Mouse (Mus musculus) heart, postnatal 14 days (tissue): ENCODE results near the gene Slc6a21. TPM values are rescaled to one million over a fixed set of nuclear protein-coding genes. Genes with fewer than 3 reads are reported as not detected.

Experiments used
- DNase-seq, 2 experiments: peaks; one replicate each; pipeline ENCODE4 v3.0.0; 2021 to 2022
- intact Hi-C: fragments of 180-260 bp; cut with DNase I; formaldehyde crosslinking; loops from one replicate; pipeline ENCODE4 v1.15.1; 2025
- long read RNA-seq, 2 experiments: library from polyadenylated mRNA; stranded (forward); transcript quantifications; one replicate each; pipeline ENCODE4 v2.0.0; 2021
- total RNA-seq, 2 experiments: library from RNA; stranded (reverse); gene quantifications; 2 replicates each; pipeline ENCODE4 v1.2.3; 2021

The Slc6a21 gene
- not detected for total RNA-seq
- long read RNA-seq, experiment 1, result 0 reads
- long read RNA-seq, experiment 2, result 0 reads

GRCm38 (mm10) chr7:45277136-45277760 lies at the start of gene Slc6a21:
Gene Slc6a21 (plus strand): TSS chr7:45277513.
- intact Hi-C loops, result no loop called here
- DNase-seq, result peak; percentile 78 to 88

- intact Hi-C loops, result no loop called here
- DNase-seq, result no peak
Measured at GRCm38 (mm10) chr7:45228548-45228947, 48.8 kb upstream of the Slc6a21 start.

- DNase-seq, result no peak
- intact Hi-C loops, result no loop called here
Measured at GRCm38 (mm10) chr7:45229046-45229445, 48.3 kb upstream of the Slc6a21 start.

GRCm38 (mm10) chr7:45229459-45230203 lies 47.7 kb upstream of the Slc6a21 start:
- intact Hi-C loops, result no loop called here
- no peak for DNase-seq

- DNase-seq, result no peak
- intact Hi-C loops, result no loop called here
Measured at GRCm38 (mm10) chr7:45231192-45231591, 46.1 kb upstream of the Slc6a21 start.

GRCm38 (mm10) chr7:45231941-45232340 lies 45.4 kb upstream of the Slc6a21 start:
- intact Hi-C loops, result no loop called here

GRCm38 (mm10) chr7:45232716-45233465 lies 44.4 kb upstream of the Slc6a21 start:
- intact Hi-C loops, result no loop called here
- no peak for DNase-seq

More at GRCm38 (mm10) chr7:45231941-45232340, 45.4 kb upstream of the Slc6a21 start:
- no peak for DNase-seq

- intact Hi-C loops, result no loop called here
- DNase-seq, result peak in 1 of 2 experiments; percentile 30
Measured at GRCm38 (mm10) chr7:45233580-45234332, 43.6 kb upstream of the Slc6a21 start.

- intact Hi-C loops, result no loop called here
Measured at GRCm38 (mm10) chr7:45234333-45234841, 42.9 kb upstream of the Slc6a21 start.

GRCm38 (mm10) chr7:45234922-45235571 lies 42.3 kb upstream of the Slc6a21 start:
- peak; percentile 34 to 40 for DNase-seq
- intact Hi-C loops, result no loop called here

More at GRCm38 (mm10) chr7:45234333-45234841, 42.9 kb upstream of the Slc6a21 start:
- DNase-seq, result no peak

- peak; percentile 21 to 25 for DNase-seq
- intact Hi-C loops, result no loop called here
Measured at GRCm38 (mm10) chr7:45235656-45236180, 41.6 kb upstream of the Slc6a21 start.

GRCm38 (mm10) chr7:45237747-45238699 lies 39.3 kb upstream of the Slc6a21 start:
- intact Hi-C loops, result no loop called here
- DNase-seq, result no peak

- intact Hi-C loops, result no loop called here
- DNase-seq, result peak in 1 of 2 experiments; percentile 16
Measured at GRCm38 (mm10) chr7:45238723-45239496, 38.4 kb upstream of the Slc6a21 start, which contains the start of gene Cd37. Gene Cd37 (minus strand): TSS chr7:45239115.

- no peak for DNase-seq
- intact Hi-C loops, result no loop called here
Measured at GRCm38 (mm10) chr7:45240109-45240508, 37.2 kb upstream of the Slc6a21 start.

- intact Hi-C loops, result no loop called here
- peak; percentile 43 to 46 for DNase-seq
Measured at GRCm38 (mm10) chr7:45240633-45241388, 36.5 kb upstream of the Slc6a21 start, which contains the start of gene Slc6a16. Gene Slc6a16 (plus strand): TSS chr7:45241085.

- DNase-seq, result no peak
- intact Hi-C loops, result no loop called here
Measured at GRCm38 (mm10) chr7:45241389-45241749, 35.9 kb upstream of the Slc6a21 start.

- intact Hi-C loops, result no loop called here
- no peak for DNase-seq
Measured at GRCm38 (mm10) chr7:45247666-45248065, 29.6 kb upstream of the Slc6a21 start.
